Mouse (Mus musculus) inflammation-experienced regulatory T-cells, adult 16 weeks (primary cell): ENCODE measurements around the gene Ttll1. TPM values are rescaled to one million over a fixed set of nuclear protein-coding genes. Genes with fewer than 3 reads are reported as not detected.

Source experiments
- polyA plus RNA-seq: library from polyadenylated mRNA; unstranded; fragments of 100-300 nt; shearing (Covaris generic); gene quantifications from one replicate; pipeline ENCODE4 v1.2.1, GENCODE M21; 2017

The Ttll1 gene
- 15.8 TPM for polyA plus RNA-seq

GRCm38 (mm10) chr15:83510805-83511405 lies at the start of gene Ttll1:
Ttll1 (minus strand) TSS chr15:83510893.

GRCm38 (mm10) chr15:83526424-83527091 lies 15.9 kb upstream of the Ttll1 start, which contains the start of gene Bik:
Bik (plus strand) TSS chr15:83526862.

GRCm38 (mm10) chr15:83464083-83464904 lies 46.4 kb downstream of the Ttll1 start, which contains the start of gene Pacsin2:
Pacsin2 (minus strand) TSS chr15:83464606.

Other genes starting within 250 kb of the Ttll1 start
- 20.6 TPM for gene Arfgap3, start 160.6 kb downstream of the Ttll1 start, polyA plus RNA-seq
- gene Pacsin2, start 46.3 kb downstream of the Ttll1 start, polyA plus RNA-seq, result 51.1 TPM
- 4.5 TPM for gene Bik, start 16.0 kb upstream of the Ttll1 start, polyA plus RNA-seq
- 394 TPM for gene Tspo, start 52.7 kb upstream of the Ttll1 start, polyA plus RNA-seq
- 4.2 TPM for gene Mcat, start 52.9 kb upstream of the Ttll1 start, polyA plus RNA-seq
- gene Ttll12, start 84.3 kb upstream of the Ttll1 start, polyA plus RNA-seq, result 25.2 TPM
- gene Scube1, start 214.1 kb upstream of the Ttll1 start, polyA plus RNA-seq, result not detected